Mouse (Mus musculus): ENCODE data around the gene Ranbp17.

DNA sequence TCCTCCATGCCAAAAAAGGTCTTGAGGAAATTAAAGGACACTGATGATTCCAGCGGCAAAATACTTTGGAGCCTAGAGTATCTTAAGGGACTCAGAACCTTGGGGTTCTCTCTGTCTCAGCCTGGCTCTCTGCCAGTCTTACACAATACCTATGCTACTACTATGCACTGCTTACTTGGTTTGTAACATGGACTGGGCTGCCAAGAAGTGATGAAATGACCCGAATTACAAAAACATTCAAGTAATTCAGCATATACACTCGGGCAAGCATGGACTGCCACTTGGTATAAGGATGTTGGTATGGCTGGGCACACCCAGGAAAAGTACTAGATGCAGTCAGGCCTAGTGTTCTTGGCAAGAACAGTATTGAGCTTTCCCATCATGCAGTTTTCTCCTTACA is 114.8 kb downstream of the Ranbp17 start:
- TF ChIP-seq POLR2A (IDR thresholded peaks at IDR 0.05; ENCODE audit: low read depth, low read length) (no peak), CTCF (IDR thresholded peaks at IDR 0.05; ENCODE audit: borderline replicate concordance, insufficient read depth, low read length) (no peak)
